Mouse (Mus musculus): ENCODE results near the gene Tbc1d16. TPM values are rescaled to one million over a fixed set of nuclear protein-coding genes. Genes with fewer than 3 reads are reported as not detected.

The Tbc1d16 gene
- polyA plus RNA-seq, 1 experiment from 2014 or later = 20.3 TPM

- Histone ChIP-seq H3K36me3 (0 out of 2 replicates have a peak, but pooled peaks cover 3% of the 10 kb centered on the region), H3K27me3 (no peaks in the 10 kb centered on the region), H3K27ac (no peak overlapping the region), H3K9me3 (no peaks in the 10 kb centered on the region), H3K4me3 (no peak overlapping the region), H3K4me1 (peaks cover 10% of the 10 kb centered on the region; the same call in 1 of the 2 replicates), H3K4me2 (replicated peaks) (no peak overlapping the region), H3K9ac (no peak overlapping the region)
- no peak for ATAC-seq (ENCODE audit: insufficient number of reproducible peaks, insufficient read depth, low FRiP score, low TSS enrichment)
- 82% methylated on average over 4 of the region's 4 CpGs for WGBS
These were observed 7.3 kb upstream of the Tbc1d16 start for GRCm38 (mm10) chr11:119235596-119235995.

GRCm38 (mm10) chr11:119234770-119235169, 6.5 kb upstream of the Tbc1d16 start:
- no peak overlapping the region for H3K4me2 ChIP-seq (replicated peaks)
- H3K4me3 ChIP-seq = no peak overlapping the region
- 95% methylated on average over 10 of the region's 10 CpGs for WGBS
- 0 out of 2 replicates have a peak, but pooled peaks cover 3% of the 10 kb centered on the region for H3K36me3 ChIP-seq
- no peaks in the 10 kb centered on the region for H3K27me3 ChIP-seq
- H3K27ac ChIP-seq = no peak overlapping the region
- ATAC-seq (ENCODE audit: insufficient number of reproducible peaks, insufficient read depth, low FRiP score, low TSS enrichment) = no peak
- H3K9me3 ChIP-seq = no peaks in the 10 kb centered on the region
- no peak overlapping the region for H3K9ac ChIP-seq
- H3K4me1 ChIP-seq = peaks cover 12% of the 10 kb centered on the region

GRCm38 (mm10) chr11:119228846-119229626, 737 bp upstream of the Tbc1d16 start:
- H3K9me3 ChIP-seq = no peaks in the 10 kb centered on the region
- H3K4me1 ChIP-seq = peaks cover 36% of the 10 kb centered on the region
- ATAC-seq (ENCODE audit: insufficient number of reproducible peaks, insufficient read depth, low FRiP score, low TSS enrichment) = peak; percentile 87
- peak overlapping the region; percentile 77 for H3K4me3 ChIP-seq
- peak overlapping the region; percentile 78 for H3K27ac ChIP-seq
- under 1% methylated on average over 34 of the region's 34 CpGs for WGBS
- H3K36me3 ChIP-seq = no peaks in the 10 kb centered on the region
- H3K4me2 ChIP-seq (replicated peaks) = peak overlapping the region; percentile 96
- peak overlapping the region; percentile 78 for H3K9ac ChIP-seq
- H3K27me3 ChIP-seq = no peaks in the 10 kb centered on the region

GRCm38 (mm10) chr11:119227591-119227990, 708 bp downstream of the Tbc1d16 start:
- Histone ChIP-seq H3K27ac (0 out of 2 replicates have a peak overlapping the region, but pooled peaks have one; percentile 31), H3K4me2 (replicated peaks) (peak overlapping the region; percentile 96), H3K4me1 (peaks cover 37% of the 10 kb centered on the region), H3K9me3 (no peaks in the 10 kb centered on the region), H3K4me3 (peak overlapping the region; percentile 77), H3K36me3 (no peaks in the 10 kb centered on the region), H3K27me3 (no peaks in the 10 kb centered on the region), H3K9ac (peak overlapping the region; percentile 78)
- no peak for ATAC-seq (ENCODE audit: insufficient number of reproducible peaks, insufficient read depth, low FRiP score, low TSS enrichment)
- 3% methylated on average over 12 of the region's 12 CpGs for WGBS

DNA sequence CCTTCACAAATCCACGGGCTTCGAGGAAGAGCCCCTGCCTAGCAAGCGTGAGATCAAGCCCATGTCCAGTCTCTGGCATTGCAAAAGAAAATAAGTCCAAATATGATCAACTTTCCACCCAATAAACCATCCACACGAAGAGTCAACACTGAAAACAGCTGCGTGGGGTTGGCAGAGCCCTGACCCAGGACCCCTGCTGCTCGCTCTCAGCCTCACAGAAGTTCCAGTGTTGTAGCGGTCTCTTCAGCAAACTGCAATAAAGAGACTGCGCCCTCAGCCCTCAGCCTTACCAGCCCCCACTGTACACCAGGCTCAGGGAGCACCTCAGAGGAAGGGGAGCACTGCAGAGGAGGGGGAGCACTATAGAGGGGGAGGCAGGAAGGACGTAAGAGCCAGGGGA, 2.7 kb downstream of the Tbc1d16 start:
- ATAC-seq (ENCODE audit: insufficient number of reproducible peaks, insufficient read depth, low FRiP score, low TSS enrichment) = no peak

GRCm38 (mm10) chr11:119224926-119225325, 3.4 kb downstream of the Tbc1d16 start:
- no peak overlapping the region for H3K27ac ChIP-seq
- H3K36me3 ChIP-seq = no peaks in the 10 kb centered on the region
- no peak overlapping the region for H3K4me3 ChIP-seq
- peaks cover 52% of the 10 kb centered on the region for H3K4me1 ChIP-seq
- no peaks in the 10 kb centered on the region for H3K9me3 ChIP-seq
- ATAC-seq (ENCODE audit: insufficient number of reproducible peaks, insufficient read depth, low FRiP score, low TSS enrichment) = no peak
- no peak overlapping the region for H3K4me2 ChIP-seq (replicated peaks)
- no peak overlapping the region for H3K9ac ChIP-seq
- 88% methylated on average over 6 of the region's 6 CpGs for WGBS
- no peaks in the 10 kb centered on the region for H3K27me3 ChIP-seq

More for the DNA sequence above, 2.7 kb downstream of the Tbc1d16 start:
- Histone ChIP-seq H3K9me3 (no peaks in the 10 kb centered on the region), H3K4me2 (replicated peaks) (no peak overlapping the region), H3K27ac (no peak overlapping the region), H3K4me3 (no peak overlapping the region), H3K9ac (no peak overlapping the region), H3K27me3 (no peaks in the 10 kb centered on the region), H3K4me1 (peaks cover 46% of the 10 kb centered on the region), H3K36me3 (no peaks in the 10 kb centered on the region)
- 75% methylated on average over 9 of the region's 9 CpGs for WGBS

- H3K9me3 ChIP-seq = no peaks in the 10 kb centered on the region
- no peaks in the 10 kb centered on the region for H3K27me3 ChIP-seq
- 0 out of 2 replicates have a peak overlapping the region, but pooled peaks have one; percentile 12 for H3K27ac ChIP-seq
- WGBS = 83% methylated on average over 20 of the region's 20 CpGs
- no peak for ATAC-seq (ENCODE audit: insufficient number of reproducible peaks, insufficient read depth, low FRiP score, low TSS enrichment)
- peaks cover 49% of the 10 kb centered on the region for H3K4me1 ChIP-seq
- H3K9ac ChIP-seq = no peak overlapping the region
- H3K4me3 ChIP-seq = no peak overlapping the region
- H3K4me2 ChIP-seq (replicated peaks) = no peak overlapping the region
- H3K36me3 ChIP-seq = no peaks in the 10 kb centered on the region
These were observed 5.0 kb downstream of the Tbc1d16 start for GRCm38 (mm10) chr11:119223124-119223890.

DNA sequence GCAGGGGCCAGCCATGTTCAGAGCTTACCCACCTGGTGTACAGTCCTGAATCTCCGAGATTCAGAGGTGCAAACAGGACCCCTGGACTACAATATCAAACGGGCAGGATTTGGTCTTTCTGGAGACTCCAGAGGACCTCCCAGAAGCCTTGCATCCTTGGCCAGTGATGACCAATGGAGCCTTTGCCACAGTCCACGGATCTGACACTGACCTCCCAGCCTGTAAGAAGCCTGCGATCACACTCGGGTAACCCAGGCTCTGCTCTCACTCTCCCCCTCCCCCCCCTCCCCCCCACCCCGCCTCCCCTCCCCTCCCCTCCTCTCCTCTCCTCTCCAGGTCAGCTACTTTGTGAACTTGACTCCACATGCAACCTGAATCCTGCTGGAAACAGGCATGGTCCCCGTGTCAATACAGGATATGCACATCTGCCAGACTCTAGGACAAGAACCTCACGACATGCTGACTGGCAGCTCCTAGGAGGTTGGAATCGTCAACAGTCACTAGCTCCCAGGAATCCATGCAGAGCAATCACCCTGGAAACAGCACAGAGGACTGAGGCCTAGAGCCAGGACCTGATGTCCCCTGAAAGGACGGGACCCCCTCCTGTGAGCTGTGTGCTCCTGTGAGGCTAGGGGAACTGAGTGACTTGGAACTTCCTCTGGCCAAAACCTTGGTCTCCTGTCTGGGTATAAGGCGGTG, 6.3 kb downstream of the Tbc1d16 start:
- no peaks in the 10 kb centered on the region for H3K9me3 ChIP-seq
- 37% methylated on average over 10 of the region's 11 CpGs for WGBS

DNA sequence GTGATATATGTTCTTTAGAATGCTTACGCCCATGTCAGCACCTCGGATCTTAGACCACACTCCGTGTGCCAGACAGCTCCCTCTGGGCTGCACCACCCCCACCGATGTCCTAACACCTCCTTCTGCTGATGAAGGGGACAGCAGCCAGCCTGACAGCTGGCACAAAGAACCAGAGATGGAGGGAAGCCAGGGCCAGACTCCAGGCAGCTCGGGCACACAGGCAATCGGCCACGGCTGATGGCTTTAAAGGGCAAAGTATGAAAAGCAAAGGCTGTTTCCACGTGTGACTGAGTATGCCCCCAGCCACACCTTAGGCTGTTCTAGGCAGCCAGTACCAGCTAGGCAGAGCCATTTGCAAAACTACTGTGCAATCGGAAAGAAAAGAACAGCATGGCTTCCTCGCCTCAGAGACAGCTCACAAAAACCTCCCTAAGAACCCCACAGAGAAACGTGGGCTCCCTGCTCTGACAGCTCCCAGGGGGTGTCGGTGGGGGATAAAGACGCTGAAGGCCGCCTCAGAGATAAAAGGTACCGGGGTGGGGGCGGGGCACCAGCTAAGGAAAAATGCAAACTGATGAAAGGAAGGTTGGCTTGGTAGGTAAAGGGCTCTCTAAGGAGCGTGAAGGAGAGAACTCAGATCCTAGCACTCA, 8.4 kb downstream of the Tbc1d16 start:
- 20% methylated on average over 17 of the region's 17 CpGs for WGBS
- H3K4me3 ChIP-seq = no peak overlapping the region
- H3K27me3 ChIP-seq = no peaks in the 10 kb centered on the region
- H3K4me2 ChIP-seq (replicated peaks) = no peak overlapping the region
- ATAC-seq (ENCODE audit: insufficient number of reproducible peaks, insufficient read depth, low FRiP score, low TSS enrichment) = no peak
- H3K9ac ChIP-seq = no peak overlapping the region
- H3K36me3 ChIP-seq = 0 out of 2 replicates have a peak, but pooled peaks cover 4% of the 10 kb centered on the region
- no peaks in the 10 kb centered on the region for H3K9me3 ChIP-seq
- peaks cover 45% of the 10 kb centered on the region for H3K4me1 ChIP-seq
- H3K27ac ChIP-seq = no peak overlapping the region

More for the DNA sequence above, 6.3 kb downstream of the Tbc1d16 start:
- Histone ChIP-seq H3K27me3 (no peaks in the 10 kb centered on the region), H3K4me2 (replicated peaks) (no peak overlapping the region), H3K9ac (no peak overlapping the region), H3K27ac (no peak overlapping the region), H3K4me1 (peaks cover 44% of the 10 kb centered on the region), H3K36me3 (0 out of 2 replicates have a peak, but pooled peaks cover 4% of the 10 kb centered on the region), H3K4me3 (no peak overlapping the region)
- no peak for ATAC-seq (ENCODE audit: insufficient number of reproducible peaks, insufficient read depth, low FRiP score, low TSS enrichment)

GRCm38 (mm10) chr11:119217861-119218260, 10.4 kb downstream of the Tbc1d16 start:
- Histone ChIP-seq H3K4me3 (no peak overlapping the region), H3K27ac (no peak overlapping the region), H3K36me3 (0 out of 2 replicates have a peak, but pooled peaks cover 4% of the 10 kb centered on the region), H3K4me1 (peaks cover 58% of the 10 kb centered on the region), H3K9me3 (no peaks in the 10 kb centered on the region), H3K9ac (no peak overlapping the region), H3K4me2 (replicated peaks) (no peak overlapping the region), H3K27me3 (no peaks in the 10 kb centered on the region)
- 85% methylated on average over 6 of the region's 6 CpGs for WGBS
- no peak for ATAC-seq (ENCODE audit: insufficient number of reproducible peaks, insufficient read depth, low FRiP score, low TSS enrichment)

All from embryonic facial prominence, embryonic 12.5 days (tissue).